Mouse (Mus musculus): Measurements from ENCODE around the gene Sumo2. TPM values are rescaled to one million over a fixed set of nuclear protein-coding genes. Genes with fewer than 3 reads are reported as not detected.
"Not testable (repeated sequence)": the region's sequence is repeated elsewhere in the genome, so short reads cannot be mapped to it uniquely, and the experiment has no call there.

Sumo2 gene
- polyA plus RNA-seq, 1 experiment from 2014 or later, result 1,509 TPM

DNA sequence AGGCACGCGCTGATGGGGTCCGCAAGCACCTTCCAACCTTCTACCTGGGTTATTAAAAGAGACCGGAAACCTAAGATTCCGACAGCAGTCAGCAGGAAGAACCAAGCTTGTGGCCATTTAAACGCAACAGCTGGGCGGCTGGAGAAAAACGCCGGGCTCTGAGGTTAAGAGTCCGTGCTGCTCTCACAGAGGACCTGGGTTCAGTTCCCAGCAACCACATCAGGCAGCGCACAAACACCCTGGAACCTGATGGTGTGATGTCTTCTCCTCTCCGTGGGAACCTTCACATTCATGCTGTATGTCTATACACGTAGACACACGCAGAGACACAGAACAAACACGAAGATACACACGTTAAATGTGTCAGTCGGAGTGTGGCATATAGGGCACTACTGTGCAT, 19.6 kb upstream of the Sumo2 start:
- H3K4me2 ChIP-seq (ENCODE audit: low read depth, low read length, severe bottlenecking), result no peak overlapping the region
- WGBS, result 85% methylated on average over 17 of the region's 17 CpGs
- H3K4me1 ChIP-seq (replicated peaks; ENCODE audit: control insufficient read depth, insufficient read depth, low read length), result no peaks in the 10 kb centered on the region
- no peaks in the 10 kb centered on the region for H3K36me3 ChIP-seq (ENCODE audit: control insufficient read depth, insufficient read depth, low read length)
- H3K27me3 ChIP-seq (ENCODE audit: control insufficient read depth, insufficient read depth, low read length), result no peaks in the 10 kb centered on the region
- H3K27ac ChIP-seq (ENCODE audit: low read depth, low read length), result no peak overlapping the region
- H3K9me3 ChIP-seq (ENCODE audit: control insufficient read depth, low read length), result no peaks in the 10 kb centered on the region
- H3K4me3 ChIP-seq (ENCODE audit: low read depth, low read length), result no peak overlapping the region
- ATAC-seq (replicated peaks; ENCODE audit: low FRiP score) (no peak), DNase-seq (ENCODE audit: low spot score) (no peak)
- no peak overlapping the region for H3K9ac ChIP-seq (ENCODE audit: low read length)

DNA sequence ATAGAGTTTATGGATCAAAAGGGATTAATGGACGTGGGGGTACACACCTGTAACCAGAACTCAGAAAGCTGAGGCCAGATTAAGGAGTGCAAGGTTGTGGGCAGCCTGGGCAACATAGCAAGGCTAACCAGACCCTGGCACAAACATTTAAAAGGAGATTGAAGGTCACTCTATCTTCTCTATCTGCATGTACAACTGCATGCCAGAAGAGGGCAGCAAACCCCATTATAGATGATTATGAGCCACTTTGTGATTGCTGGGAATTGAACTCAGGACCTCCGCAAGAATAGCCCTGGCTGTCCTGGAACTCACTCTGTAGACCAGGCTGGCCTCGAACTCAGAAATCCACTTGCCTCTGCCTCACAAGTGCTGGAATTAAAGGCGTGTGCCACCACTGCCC, 16.7 kb upstream of the Sumo2 start:
- no peaks in the 10 kb centered on the region for H3K4me1 ChIP-seq (replicated peaks; ENCODE audit: control insufficient read depth, insufficient read depth, low read length)
- DNase-seq (ENCODE audit: low spot score) (no peak), ATAC-seq (replicated peaks; ENCODE audit: low FRiP score) (no peak)
- H3K36me3 ChIP-seq (ENCODE audit: control insufficient read depth, insufficient read depth, low read length), result no peaks in the 10 kb centered on the region
- H3K9me3 ChIP-seq (ENCODE audit: control insufficient read depth, low read length), result no peaks in the 10 kb centered on the region
- H3K27ac ChIP-seq (ENCODE audit: low read depth, low read length), result no peak overlapping the region
- H3K4me2 ChIP-seq (ENCODE audit: low read depth, low read length, severe bottlenecking), result no peak overlapping the region
- no peak overlapping the region for H3K4me3 ChIP-seq (ENCODE audit: low read depth, low read length)
- WGBS, result 68% methylated on average over 4 of the region's 4 CpGs
- no peak overlapping the region for H3K9ac ChIP-seq (ENCODE audit: low read length)
- H3K27me3 ChIP-seq (ENCODE audit: control insufficient read depth, insufficient read depth, low read length), result no peaks in the 10 kb centered on the region

DNA sequence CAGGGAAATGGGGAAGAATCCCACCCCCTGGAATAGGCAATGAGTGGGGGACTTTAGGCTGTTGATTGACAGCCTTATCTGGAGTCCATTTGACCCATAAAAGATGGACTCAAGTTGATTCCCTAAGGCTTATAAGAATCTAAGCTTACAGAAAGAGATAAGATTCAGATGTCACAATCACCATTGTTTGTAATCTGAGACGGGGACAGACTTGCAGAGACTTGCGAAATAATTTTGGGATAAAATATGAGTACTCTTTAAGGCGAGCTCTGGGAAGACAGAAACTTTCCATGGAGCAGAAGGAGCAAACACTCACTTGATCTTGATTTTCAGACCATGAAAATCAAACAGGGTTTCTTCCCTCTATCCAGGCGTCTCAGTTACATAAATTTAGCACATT, 7.5 kb upstream of the Sumo2 start:
- no peak overlapping the region for H3K9ac ChIP-seq (ENCODE audit: low read length)
- H3K4me3 ChIP-seq (ENCODE audit: low read depth, low read length), result no peak overlapping the region
- WGBS, result 83% methylated on average over 4 of the region's 4 CpGs
- no peaks in the 10 kb centered on the region for H3K4me1 ChIP-seq (replicated peaks; ENCODE audit: control insufficient read depth, insufficient read depth, low read length)
- no peaks in the 10 kb centered on the region for H3K9me3 ChIP-seq (ENCODE audit: control insufficient read depth, low read length)
- H3K27me3 ChIP-seq (ENCODE audit: control insufficient read depth, insufficient read depth, low read length), result no peaks in the 10 kb centered on the region
- no peak overlapping the region for H3K27ac ChIP-seq (ENCODE audit: low read depth, low read length)
- DNase-seq (ENCODE audit: low spot score), result no peak
- ATAC-seq (replicated peaks; ENCODE audit: low FRiP score), result no peak
- H3K4me2 ChIP-seq (ENCODE audit: low read depth, low read length, severe bottlenecking), result no peak overlapping the region
- no peaks in the 10 kb centered on the region for H3K36me3 ChIP-seq (ENCODE audit: control insufficient read depth, insufficient read depth, low read length)

DNA sequence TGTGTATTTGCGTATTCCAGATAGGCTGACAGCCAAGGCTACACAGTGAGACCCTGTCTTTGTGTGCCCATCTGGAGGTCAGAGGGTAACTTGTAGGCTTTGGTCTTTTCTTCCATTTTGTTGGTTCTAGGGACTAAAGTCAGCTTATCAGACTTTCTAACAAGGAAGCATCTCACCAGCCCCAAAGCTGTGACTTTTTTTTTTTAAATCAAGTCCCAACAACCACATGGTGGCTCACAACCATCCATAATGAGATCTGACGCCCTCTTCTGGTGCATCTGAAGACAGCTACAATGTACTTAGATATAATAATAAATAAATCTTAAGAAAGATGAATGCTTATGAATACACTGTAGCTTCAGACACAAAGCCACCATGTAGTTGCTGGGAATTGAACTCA, 2.0 kb upstream of the Sumo2 start:
- H3K4me3 ChIP-seq (ENCODE audit: low read depth, low read length), result no peak overlapping the region
- no peaks in the 10 kb centered on the region for H3K4me1 ChIP-seq (replicated peaks; ENCODE audit: control insufficient read depth, insufficient read depth, low read length)
- no peak overlapping the region for H3K4me2 ChIP-seq (ENCODE audit: low read depth, low read length, severe bottlenecking)
- H3K9ac ChIP-seq (ENCODE audit: low read length), result no peak overlapping the region
- H3K9me3 ChIP-seq (ENCODE audit: control insufficient read depth, low read length), result no peaks in the 10 kb centered on the region
- H3K27me3 ChIP-seq (ENCODE audit: control insufficient read depth, insufficient read depth, low read length), result no peaks in the 10 kb centered on the region
- H3K36me3 ChIP-seq (ENCODE audit: control insufficient read depth, insufficient read depth, low read length), result peaks cover 5% of the 10 kb centered on the region; the same call in 1 of the 2 replicates
- WGBS, result 64% methylated on average over 2 of the region's 2 CpGs
- no peak for DNase-seq (ENCODE audit: low spot score)
- ATAC-seq (replicated peaks; ENCODE audit: low FRiP score), result no peak
- H3K27ac ChIP-seq (ENCODE audit: low read depth, low read length), result no peak overlapping the region

DNA sequence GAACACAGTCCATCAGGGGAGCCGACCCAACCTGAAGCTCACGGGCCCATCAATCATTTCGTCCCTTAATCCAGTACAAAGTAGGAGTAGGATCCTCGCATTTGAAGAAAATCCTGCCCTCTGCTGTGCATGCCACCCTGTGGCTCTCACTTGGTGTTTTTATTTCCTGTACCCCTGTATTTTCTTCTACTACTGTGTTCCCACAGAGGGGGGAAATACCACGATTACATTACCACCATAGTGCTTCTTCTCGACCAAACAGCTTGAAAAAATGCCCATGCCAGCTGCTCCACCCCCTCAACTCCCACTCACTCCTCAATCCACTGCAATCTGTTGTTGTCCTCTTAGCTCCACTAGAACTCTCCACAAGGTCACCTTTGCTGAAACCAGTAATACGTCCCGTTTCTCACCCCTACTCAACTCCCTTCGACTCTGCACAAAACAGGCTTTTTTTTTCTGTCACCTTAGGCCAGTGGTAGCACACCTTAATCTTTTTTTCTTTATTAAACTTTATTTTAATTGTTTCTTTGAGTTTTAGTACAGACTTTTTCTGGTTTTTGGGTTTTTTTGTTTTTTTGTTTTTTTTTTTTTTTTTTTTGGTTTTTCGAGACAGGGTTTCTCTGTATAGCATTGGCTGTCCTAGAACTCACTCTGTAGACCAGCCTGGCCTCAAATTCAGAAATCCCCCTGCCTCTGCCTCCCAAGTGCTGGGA, 936 bp upstream of the Sumo2 start:
- no peak overlapping the region for H3K9ac ChIP-seq (ENCODE audit: low read length)
- no peaks in the 10 kb centered on the region for H3K27me3 ChIP-seq (ENCODE audit: control insufficient read depth, insufficient read depth, low read length)
- peak overlapping the region; percentile 99 for H3K27ac ChIP-seq (ENCODE audit: low read depth, low read length)
- no peaks in the 10 kb centered on the region for H3K4me1 ChIP-seq (replicated peaks; ENCODE audit: control insufficient read depth, insufficient read depth, low read length)
- WGBS, result 89% methylated on average over 10 of the region's 10 CpGs
- H3K4me2 ChIP-seq (ENCODE audit: low read depth, low read length, severe bottlenecking), result peak overlapping the region; percentile 79; the same call in 1 of the 2 replicates
- no peak overlapping the region; the same call in 1 of the 2 replicates for H3K4me3 ChIP-seq (ENCODE audit: low read depth, low read length)
- peak; percentile 11; the same call in 1 of the 2 replicates for ATAC-seq (replicated peaks; ENCODE audit: low FRiP score)
- H3K9me3 ChIP-seq (ENCODE audit: control insufficient read depth, low read length), result no peaks in the 10 kb centered on the region
- H3K36me3 ChIP-seq (ENCODE audit: control insufficient read depth, insufficient read depth, low read length), result peaks cover 10% of the 10 kb centered on the region; the same call in 1 of the 2 replicates
- no peak for DNase-seq (ENCODE audit: low spot score)

DNA sequence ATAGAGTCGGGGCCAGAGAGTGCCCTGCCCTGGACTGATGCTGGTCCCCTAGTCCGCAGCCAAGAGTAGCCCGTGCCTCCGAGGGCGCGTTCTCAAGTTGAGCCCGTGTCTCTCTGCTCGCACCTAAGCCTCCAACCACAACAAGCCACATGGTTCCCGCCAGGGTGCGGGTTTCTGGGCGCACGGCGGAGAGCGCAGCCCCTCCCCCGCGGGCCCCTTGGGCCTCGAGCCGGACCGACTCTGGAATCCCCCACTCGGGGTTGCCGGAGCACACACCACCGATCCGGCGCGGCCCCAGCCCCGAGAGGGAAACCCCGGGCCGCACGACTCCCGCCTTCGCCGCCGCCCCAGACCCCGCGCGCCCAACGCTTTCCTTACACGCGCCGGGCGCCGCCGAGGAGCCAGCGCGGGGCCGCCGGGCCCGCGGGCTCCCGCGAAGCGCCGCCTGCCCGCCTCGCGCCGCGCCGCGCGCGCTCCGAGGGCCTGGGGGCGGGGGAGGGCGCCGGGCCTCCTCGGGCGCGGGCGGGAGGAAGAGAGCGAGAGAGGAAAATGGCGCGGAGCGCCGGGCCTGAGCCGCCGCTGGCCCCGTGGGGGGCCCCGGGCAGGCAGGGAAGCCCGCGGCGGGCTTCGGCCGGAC, 557 bp downstream of the Sumo2 start:
- H3K27ac ChIP-seq (ENCODE audit: low read depth, low read length), result peak overlapping the region; percentile 99
- no peaks in the 10 kb centered on the region for H3K9me3 ChIP-seq (ENCODE audit: control insufficient read depth, low read length)
- no peaks in the 10 kb centered on the region for H3K27me3 ChIP-seq (ENCODE audit: control insufficient read depth, insufficient read depth, low read length)
- H3K9ac ChIP-seq (ENCODE audit: low read length), result peak overlapping the region; percentile 99
- WGBS, result 1% methylated on average over 49 of the region's 84 CpGs
- peak overlapping the region; percentile 96 for H3K4me3 ChIP-seq (ENCODE audit: low read depth, low read length)
- H3K4me1 ChIP-seq (replicated peaks; ENCODE audit: control insufficient read depth, insufficient read depth, low read length), result no peaks in the 10 kb centered on the region
- DNase-seq (ENCODE audit: low spot score) (peak; percentile 87), ATAC-seq (replicated peaks; ENCODE audit: low FRiP score) (peak; percentile 72)
- peaks cover 12% of the 10 kb centered on the region; the same call in 1 of the 2 replicates for H3K36me3 ChIP-seq (ENCODE audit: control insufficient read depth, insufficient read depth, low read length)
- peak overlapping the region; percentile 79 for H3K4me2 ChIP-seq (ENCODE audit: low read depth, low read length, severe bottlenecking)

DNA sequence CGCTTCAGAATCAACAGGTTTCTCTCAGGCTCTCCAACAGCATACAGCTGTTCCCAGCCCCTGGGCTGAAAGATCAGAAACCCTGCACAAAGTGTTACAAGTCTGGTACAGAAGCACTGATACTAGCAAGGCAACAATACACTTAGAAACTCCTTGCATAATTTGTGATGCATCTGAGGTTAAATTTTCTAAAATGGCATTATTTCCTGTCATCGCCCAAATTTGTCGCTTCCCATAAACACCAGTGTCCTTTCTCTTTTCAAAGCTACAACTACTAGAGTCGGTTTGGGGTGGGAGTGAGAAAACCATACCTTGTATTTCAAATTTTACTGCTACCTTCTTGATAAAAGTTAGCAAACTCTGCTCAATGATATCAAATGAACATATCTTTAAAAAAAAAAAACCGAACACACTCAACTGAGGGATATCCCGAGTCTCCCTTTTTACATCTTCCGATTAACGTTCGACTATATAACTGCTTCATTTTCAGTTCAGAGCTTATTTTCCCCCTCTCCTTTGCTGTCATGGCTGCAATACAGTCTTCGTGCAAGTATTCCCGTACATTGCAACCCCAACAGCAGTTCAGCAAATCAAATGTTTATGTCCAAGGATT, 1.2 kb downstream of the Sumo2 start:
- no peaks in the 10 kb centered on the region for H3K4me1 ChIP-seq (replicated peaks; ENCODE audit: control insufficient read depth, insufficient read depth, low read length)
- no peak for ATAC-seq (replicated peaks; ENCODE audit: low FRiP score)
- peak overlapping the region; percentile 99 for H3K27ac ChIP-seq (ENCODE audit: low read depth, low read length)
- peak overlapping the region; percentile 99 for H3K9ac ChIP-seq (ENCODE audit: low read length)
- no peak for DNase-seq (ENCODE audit: low spot score)
- H3K9me3 ChIP-seq (ENCODE audit: control insufficient read depth, low read length), result no peaks in the 10 kb centered on the region
- H3K36me3 ChIP-seq (ENCODE audit: control insufficient read depth, insufficient read depth, low read length), result peaks cover 16% of the 10 kb centered on the region
- no peaks in the 10 kb centered on the region for H3K27me3 ChIP-seq (ENCODE audit: control insufficient read depth, insufficient read depth, low read length)
- peak overlapping the region; percentile 96 for H3K4me3 ChIP-seq (ENCODE audit: low read depth, low read length)
- H3K4me2 ChIP-seq (ENCODE audit: low read depth, low read length, severe bottlenecking), result peak overlapping the region; percentile 79
- WGBS, result 8% methylated on average over 11 of the region's 11 CpGs

DNA sequence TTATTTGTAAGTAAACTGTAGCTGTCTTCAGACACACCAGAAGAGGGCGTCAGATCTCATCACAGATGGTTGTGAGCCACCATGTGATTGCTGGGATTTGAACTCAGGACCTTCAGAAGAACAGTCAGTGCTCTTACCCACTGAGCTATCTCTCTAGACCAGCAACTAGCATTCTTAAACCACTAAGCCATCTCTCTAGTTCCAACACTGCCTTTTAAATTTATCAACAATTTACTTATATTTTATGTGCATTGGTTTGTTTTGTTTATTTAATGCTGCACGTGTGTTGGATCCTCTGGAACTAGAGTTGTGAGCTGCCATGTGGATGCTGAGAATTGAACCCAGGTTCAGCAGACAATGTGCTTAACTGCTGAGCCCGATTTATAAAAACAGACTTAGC, 9.6 kb downstream of the Sumo2 start:
- not testable (repeated sequence) for H3K9ac ChIP-seq (ENCODE audit: low read length); H3K27ac ChIP-seq (ENCODE audit: low read depth, low read length); H3K4me2 ChIP-seq (ENCODE audit: low read depth, low read length, severe bottlenecking); DNase-seq (ENCODE audit: low spot score); H3K4me1 ChIP-seq (replicated peaks; ENCODE audit: control insufficient read depth, insufficient read depth, low read length); H3K27me3 ChIP-seq (ENCODE audit: control insufficient read depth, insufficient read depth, low read length); H3K9me3 ChIP-seq (ENCODE audit: control insufficient read depth, low read length); H3K4me3 ChIP-seq (ENCODE audit: low read depth, low read length); ATAC-seq (replicated peaks; ENCODE audit: low FRiP score)
- peaks cover 14% of the 10 kb centered on the region for H3K36me3 ChIP-seq (ENCODE audit: control insufficient read depth, insufficient read depth, low read length)
- 90% methylated on average over 3 of the region's 3 CpGs for WGBS
